Mouse (Mus musculus): ENCODE results near the gene Cyp2f2.

- TF ChIP-seq CTCF (IDR thresholded peaks at IDR 0.05; ENCODE audit: borderline replicate concordance, extremely low read depth, insufficient read depth, insufficient read length) = no peak
- TF ChIP-seq POLR2A (IDR thresholded peaks at IDR 0.05; ENCODE audit: borderline replicate concordance, extremely low read depth, insufficient read depth, insufficient read length, poor library complexity, severe bottlenecking) = no peak
Observed at GRCm38 (mm10) chr7:27092882-27093281, 26.8 kb upstream of the Cyp2f2 start.
